Mouse (Mus musculus) heart, embryonic 11.5 days (tissue): ENCODE data around the gene Rai2. TPM values are rescaled to one million over a fixed set of nuclear protein-coding genes. Genes with fewer than 3 reads are reported as not detected.

Experiments
- ATAC-seq: fragments of 200-750 bp; cut with Nextera tagmentation; replicated peaks from 2 replicates; pipeline ENCODE4 v1.8.0; 2017; ENCODE audit warnings: moderate library complexity; ENCODE audit not compliant: insufficient number of reproducible peaks, low FRiP score, low TSS enrichment
- H3K27ac ChIP-seq: fragments of 300-500 bp; sonication (generic); 2 replicates; pipeline ENCODE4 v1.5.1; 2014; ENCODE audit warnings: mild to moderate bottlenecking, low read depth, low read length
- H3K27me3 ChIP-seq: fragments of 300-500 bp; sonication (generic); 2 replicates; pipeline ENCODE4 v1.6.1; 2014; ENCODE audit warnings: mild to moderate bottlenecking, low read length, mixed read lengths; ENCODE audit not compliant: control insufficient read depth, insufficient read depth
- H3K36me3 ChIP-seq: fragments of 300-500 bp; sonication (generic); 2 replicates; pipeline ENCODE4 v1.6.1; 2014; ENCODE audit warnings: mild to moderate bottlenecking, low read length, moderate library complexity, mixed read lengths; ENCODE audit not compliant: control insufficient read depth, insufficient read depth
- H3K4me1 ChIP-seq: fragments of 300-500 bp; sonication (generic); 2 replicates; pipeline ENCODE4 v1.6.1; 2014; ENCODE audit warnings: low read length; ENCODE audit not compliant: control insufficient read depth, insufficient read depth
- H3K4me2 ChIP-seq: fragments of 300-500 bp; sonication (generic); 2 replicates; pipeline ENCODE4 v1.6.1; 2014; ENCODE audit warnings: mild to moderate bottlenecking, moderate library complexity
- H3K4me3 ChIP-seq: fragments of 300-500 bp; sonication (generic); 2 replicates; pipeline ENCODE4 v1.5.1; 2014; ENCODE audit warnings: low read depth, low read length
- H3K9ac ChIP-seq: fragments of 300-500 bp; sonication (generic); 2 replicates; pipeline ENCODE4 v1.6.1; 2014; ENCODE audit warnings: mild to moderate bottlenecking, low read depth, low read length, moderate library complexity
- H3K9me3 ChIP-seq: fragments of 300-500 bp; sonication (generic); replicated peaks from 2 replicates; pipeline ENCODE4 v1.6.1; 2016; ENCODE audit warnings: low read length; ENCODE audit not compliant: control insufficient read depth
- WGBS: fragments of 180-500 bp; shearing (Covaris S2); extraction: QIAGEN DNeasy Blood & Tissue Kit; methylation state at CpG from one replicate; pipeline ENCODE4 v1.1.7; 2014; ENCODE audit not compliant: insufficient replicate concordance; 5-methylcytosine and 5-hydroxymethylcytosine counted together
- polyA plus RNA-seq: library from polyadenylated mRNA; unstranded; fragments of >200 nt; fragmentation: Nextera tagmentation; extraction: Ambion mirVana; gene quantifications from 2 replicates; pipeline ENCODE4 v1.2.1, GENCODE M21; 2014

Gene Rai2
- polyA plus RNA-seq, 1 experiment from 2014 or later: 4.5 TPM

DNA sequence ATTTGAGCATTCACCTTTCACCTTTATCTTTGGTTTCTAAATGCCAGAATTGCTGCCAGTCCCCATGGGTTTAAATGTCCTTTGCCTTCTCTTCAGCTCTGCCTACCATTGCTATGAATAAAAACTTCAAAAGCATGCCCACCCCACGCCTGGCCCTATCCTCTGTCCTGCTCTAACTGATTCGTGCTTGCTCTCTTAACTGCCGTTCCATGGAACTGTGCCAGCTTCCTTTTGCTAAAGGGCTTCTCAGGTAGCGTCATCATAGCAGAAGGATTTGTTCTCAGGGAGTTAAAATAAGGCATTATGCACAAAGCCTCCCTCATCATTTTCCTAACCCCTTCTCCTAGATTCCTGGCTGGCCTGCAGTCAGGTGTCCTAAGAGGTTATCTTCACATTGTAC, 11.6 kb downstream of the Rai2 start:
- WGBS: 49% methylated on average over 4 of the region's 4 CpGs

DNA sequence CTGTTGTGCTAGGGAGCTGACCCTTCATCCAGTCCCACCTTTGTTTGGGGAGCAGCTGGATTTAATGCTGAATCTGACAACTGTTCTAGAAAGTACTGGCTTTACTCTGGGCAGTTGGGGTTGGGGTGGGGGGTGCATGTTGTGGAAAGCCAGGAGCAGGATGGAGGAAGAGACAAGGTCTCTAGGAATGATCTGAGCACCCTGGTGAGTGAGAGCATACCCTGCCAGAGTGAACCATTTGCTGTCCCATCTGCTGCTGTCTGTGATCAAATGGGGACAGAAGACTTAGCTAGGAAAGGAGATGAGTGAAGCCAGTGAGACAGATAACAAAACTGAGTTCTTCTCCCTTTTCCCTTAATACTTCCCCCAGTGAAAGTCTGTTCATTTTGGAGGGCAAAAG, 13.2 kb downstream of the Rai2 start:
- Histone ChIP-seq H3K27ac (no peak overlapping the region), H3K9ac (no peak overlapping the region), H3K9me3 (no peaks in the 10 kb centered on the region), H3K4me1 (no peaks in the 10 kb centered on the region), H3K4me3 (no peak overlapping the region), H3K4me2 (no peak overlapping the region), H3K36me3 (no peaks in the 10 kb centered on the region), H3K27me3 (peaks cover 4% of the 10 kb centered on the region; the same call in 1 of the 2 replicates)
- ATAC-seq: no peak

More for the DNA sequence above, 11.6 kb downstream of the Rai2 start:
- no peak for ATAC-seq
- H3K36me3 ChIP-seq: no peaks in the 10 kb centered on the region
- H3K9me3 ChIP-seq: no peaks in the 10 kb centered on the region
- no peak overlapping the region for H3K27ac ChIP-seq
- H3K9ac ChIP-seq: no peak overlapping the region
- no peaks in the 10 kb centered on the region for H3K4me1 ChIP-seq
- no peak overlapping the region for H3K4me2 ChIP-seq
- no peak overlapping the region for H3K4me3 ChIP-seq
- H3K27me3 ChIP-seq: peaks cover 4% of the 10 kb centered on the region; the same call in 1 of the 2 replicates

DNA sequence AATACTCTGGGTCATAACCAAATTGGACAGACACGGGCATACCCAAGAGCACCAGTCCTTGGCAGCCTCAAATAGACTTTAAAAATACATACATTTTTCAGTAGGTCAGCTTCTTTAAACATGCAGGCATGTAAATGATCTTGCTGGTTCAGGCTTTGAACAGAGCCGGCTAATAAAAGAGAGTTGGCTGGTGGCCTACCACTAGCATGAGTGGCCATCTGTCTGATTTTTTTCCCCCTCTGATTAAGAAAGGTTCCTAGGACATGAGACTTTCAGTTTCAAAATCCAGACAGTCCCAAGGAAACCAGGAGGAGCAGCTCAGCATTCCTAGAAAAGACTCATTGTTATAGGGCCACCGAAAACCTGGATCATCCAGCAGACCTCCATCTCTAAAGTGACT, 15.0 kb downstream of the Rai2 start:
- H3K36me3 ChIP-seq: no peaks in the 10 kb centered on the region
- no peak overlapping the region for H3K9ac ChIP-seq
- H3K27me3 ChIP-seq: peaks cover 4% of the 10 kb centered on the region; the same call in 1 of the 2 replicates
- no peak overlapping the region for H3K4me2 ChIP-seq
- 89% methylated on average over 3 of the region's 3 CpGs for WGBS
- H3K4me3 ChIP-seq: no peak overlapping the region
- H3K27ac ChIP-seq: no peak overlapping the region
- no peak for ATAC-seq
- H3K4me1 ChIP-seq: no peaks in the 10 kb centered on the region
- H3K9me3 ChIP-seq: no peaks in the 10 kb centered on the region

DNA sequence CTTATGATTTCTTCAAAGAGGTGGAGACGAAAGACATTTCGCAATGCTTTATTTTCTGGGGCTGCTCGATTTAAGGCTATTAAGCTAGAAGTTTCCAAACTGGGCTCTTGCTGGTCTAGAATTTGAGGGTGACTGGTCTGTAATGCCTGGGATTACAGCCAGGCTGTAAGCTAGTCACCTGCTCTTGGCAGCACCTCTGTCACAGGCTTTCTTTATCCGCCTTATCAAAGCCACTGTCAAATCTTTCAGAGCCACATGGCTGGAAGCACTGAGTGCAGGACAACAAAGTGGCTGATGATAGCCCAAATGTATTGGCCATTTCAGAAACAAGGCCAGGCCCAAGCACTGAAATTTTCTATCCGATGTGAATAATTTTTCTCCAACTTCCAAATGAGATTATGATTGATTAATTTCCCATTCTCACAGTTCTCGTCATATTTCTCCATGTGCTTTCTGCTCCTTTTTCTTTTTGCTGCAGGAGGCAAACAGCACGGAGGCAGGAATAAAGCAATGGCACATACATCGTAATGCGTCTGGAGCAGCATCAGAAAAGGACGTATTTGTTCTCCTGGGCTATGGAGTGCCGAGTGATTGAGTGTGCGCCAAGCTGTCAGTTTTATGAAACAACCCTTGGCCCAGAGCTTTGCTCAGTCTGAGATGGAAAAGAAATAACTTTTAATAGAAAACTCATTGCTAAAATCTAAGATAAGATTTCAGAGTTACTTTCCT, 16.9 kb downstream of the Rai2 start:
- Histone ChIP-seq H3K4me2 (no peak overlapping the region), H3K27me3 (peaks cover 4% of the 10 kb centered on the region; the same call in 1 of the 2 replicates), H3K9me3 (no peaks in the 10 kb centered on the region), H3K4me3 (no peak overlapping the region), H3K4me1 (no peaks in the 10 kb centered on the region), H3K9ac (no peak overlapping the region), H3K36me3 (no peaks in the 10 kb centered on the region), H3K27ac (no peak overlapping the region)
- WGBS: 74% methylated on average over 12 of the region's 12 CpGs
- ATAC-seq: no peak

DNA sequence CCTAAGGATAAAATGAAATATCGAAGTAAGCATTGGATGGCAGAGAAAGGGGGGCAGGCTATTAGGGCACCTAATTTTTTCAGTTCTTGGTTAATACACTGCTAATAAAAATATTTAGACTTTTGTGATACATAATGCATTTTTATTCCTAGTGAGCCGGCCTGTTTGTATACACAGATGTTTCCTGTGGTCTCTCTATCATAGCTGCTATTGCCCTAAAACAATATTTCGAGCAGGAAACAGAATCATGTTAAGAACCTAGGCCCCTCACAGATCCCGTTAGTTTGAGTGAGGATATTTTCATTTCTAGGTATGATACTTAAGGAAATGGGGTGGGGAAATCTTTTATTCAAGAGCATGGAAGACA, 17.4 kb downstream of the Rai2 start:
- Histone ChIP-seq H3K9me3 (no peaks in the 10 kb centered on the region), H3K27ac (no peak overlapping the region), H3K9ac (no peak overlapping the region), H3K27me3 (0 out of 2 replicates have a peak, but pooled peaks cover 4% of the 10 kb centered on the region), H3K4me1 (no peaks in the 10 kb centered on the region), H3K36me3 (no peaks in the 10 kb centered on the region), H3K4me2 (no peak overlapping the region), H3K4me3 (no peak overlapping the region)
- WGBS: 78% methylated on average over 4 of the region's 4 CpGs
- no peak for ATAC-seq

GRCm38 (mm10) chrX:161739374-161739773, 22.5 kb downstream of the Rai2 start:
- 73% methylated on average over 1 of the region's 1 CpGs for WGBS
- Histone ChIP-seq H3K4me1 (no peaks in the 10 kb centered on the region), H3K27ac (no peak overlapping the region), H3K9me3 (no peaks in the 10 kb centered on the region), H3K36me3 (no peaks in the 10 kb centered on the region), H3K9ac (no peak overlapping the region), H3K27me3 (0 out of 2 replicates have a peak, but pooled peaks cover 3% of the 10 kb centered on the region), H3K4me3 (no peak overlapping the region), H3K4me2 (no peak overlapping the region)
- no peak for ATAC-seq

DNA sequence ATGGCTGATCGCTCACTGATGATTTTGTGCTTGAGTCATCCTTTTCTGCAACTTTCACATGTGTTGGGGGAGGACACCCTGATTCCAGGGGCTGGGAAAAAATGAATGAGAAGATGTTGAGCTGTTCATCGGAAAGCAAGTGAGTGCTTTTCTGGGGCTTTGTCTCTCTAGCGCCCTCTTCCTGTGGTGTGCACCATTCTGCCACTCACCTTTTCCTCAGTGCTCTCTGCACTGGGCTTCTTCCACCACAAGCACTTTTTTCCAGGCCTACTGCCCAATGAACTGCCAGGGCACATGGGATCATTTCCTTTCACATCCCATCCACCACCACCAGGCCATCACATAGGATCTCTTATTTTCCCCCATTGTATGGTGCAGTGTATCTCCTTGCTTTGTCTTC, 26.2 kb downstream of the Rai2 start:
- Histone ChIP-seq H3K9me3 (no peaks in the 10 kb centered on the region), H3K9ac (no peak overlapping the region), H3K4me2 (no peak overlapping the region), H3K27ac (no peak overlapping the region), H3K27me3 (0 out of 2 replicates have a peak, but pooled peaks cover 3% of the 10 kb centered on the region), H3K36me3 (no peaks in the 10 kb centered on the region), H3K4me3 (no peak overlapping the region), H3K4me1 (no peaks in the 10 kb centered on the region)
- no peak for ATAC-seq
- WGBS: 54% methylated on average over 3 of the region's 3 CpGs

DNA sequence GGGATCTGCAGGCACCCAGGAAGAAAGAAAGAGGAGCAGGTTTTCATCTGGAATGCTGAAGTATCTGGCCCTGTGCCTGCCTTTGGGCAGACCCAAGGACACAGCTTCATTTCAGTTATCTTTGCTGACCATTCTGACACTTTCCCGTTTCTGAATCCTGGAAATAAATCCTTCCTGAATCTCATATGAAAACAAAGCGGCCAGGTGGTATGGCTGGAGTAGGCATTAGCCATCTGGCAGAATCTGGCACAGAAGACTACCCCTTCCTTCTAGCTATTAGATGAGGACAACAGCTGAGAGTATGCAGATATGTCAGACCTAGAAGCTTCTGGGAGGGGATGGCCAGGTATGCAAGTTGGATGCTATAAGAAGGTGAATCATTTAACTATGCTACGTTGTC, 28.4 kb downstream of the Rai2 start:
- Histone ChIP-seq H3K4me3 (no peak overlapping the region), H3K27me3 (0 out of 2 replicates have a peak, but pooled peaks cover 3% of the 10 kb centered on the region), H3K9me3 (no peaks in the 10 kb centered on the region), H3K4me1 (no peaks in the 10 kb centered on the region), H3K27ac (no peak overlapping the region), H3K4me2 (no peak overlapping the region), H3K9ac (no peak overlapping the region), H3K36me3 (no peaks in the 10 kb centered on the region)
- WGBS: 72% methylated on average over 3 of the region's 3 CpGs
- ATAC-seq: no peak

DNA sequence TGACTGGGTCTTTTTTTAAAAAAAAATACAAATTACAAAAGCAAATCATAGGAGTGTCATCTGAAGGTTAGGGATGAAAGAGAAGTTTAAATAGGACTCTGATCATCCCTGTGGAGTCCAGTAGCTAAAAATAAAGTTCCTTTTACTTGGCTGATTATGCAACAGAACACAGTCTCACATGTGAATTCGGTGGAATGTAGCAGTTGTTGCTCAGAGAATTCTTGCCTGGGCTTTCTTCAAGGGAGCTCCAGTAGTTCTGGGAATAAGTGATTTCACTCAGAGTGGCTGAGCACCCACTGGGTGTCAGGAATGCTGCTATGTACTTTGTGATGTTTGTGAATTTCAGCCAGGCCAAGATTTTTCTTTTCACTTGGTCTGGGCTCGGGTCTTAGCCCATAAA, 30.5 kb downstream of the Rai2 start:
- H3K27ac ChIP-seq: no peak overlapping the region
- H3K4me1 ChIP-seq: no peaks in the 10 kb centered on the region
- H3K9ac ChIP-seq: no peak overlapping the region
- H3K4me3 ChIP-seq: no peak overlapping the region
- no peaks in the 10 kb centered on the region for H3K9me3 ChIP-seq
- H3K4me2 ChIP-seq: no peak overlapping the region
- WGBS: 57% methylated on average over 2 of the region's 2 CpGs
- no peak for ATAC-seq
- H3K27me3 ChIP-seq: no peaks in the 10 kb centered on the region
- no peaks in the 10 kb centered on the region for H3K36me3 ChIP-seq
